Mouse (Mus musculus): ENCODE results near the gene Sap30. TPM values are rescaled to one million over a fixed set of nuclear protein-coding genes. Genes with fewer than 3 reads are reported as not detected.
A peak's percentile ranks its signal among the peaks of the same experiment; 100 is the strongest.
"Not testable (repeated sequence)": the region's sequence is repeated elsewhere in the genome, so short reads cannot be mapped to it uniquely, and the experiment has no call there.

The Sap30 gene
- polyA plus RNA-seq, 1 experiment from 2014 or later: 106 TPM

- H3K9me3 ChIP-seq (replicated peaks): no peaks in the 10 kb centered on the region
- H3K27ac ChIP-seq: peak overlapping the region; percentile 100
- 0% methylated on average over 53 of the region's 96 CpGs for WGBS
- H3K4me3 ChIP-seq: peak overlapping the region; percentile 89
- peak overlapping the region; percentile 69 for H3K4me2 ChIP-seq
- peak overlapping the region; percentile 99 for H3K9ac ChIP-seq
- peaks cover 14% of the 10 kb centered on the region for H3K36me3 ChIP-seq (ENCODE audit: poor library complexity, severe bottlenecking)
- no peaks in the 10 kb centered on the region for H3K27me3 ChIP-seq
- H3K4me1 ChIP-seq: peaks cover 19% of the 10 kb centered on the region; the same call in 1 of the 2 replicates
- ATAC-seq: peak; percentile 44
Observed at GRCm38 (mm10) chr8:57512141-57513056, 24.7 kb upstream of the Sap30 start.

- H3K36me3 ChIP-seq (ENCODE audit: poor library complexity, severe bottlenecking): peaks cover 14% of the 10 kb centered on the region
- H3K9me3 ChIP-seq (replicated peaks): no peaks in the 10 kb centered on the region
- peak within 1 kb of the TSS; percentile 89 for H3K4me3 ChIP-seq
- no peaks in the 10 kb centered on the region for H3K27me3 ChIP-seq
- peaks cover 19% of the 10 kb centered on the region; the same call in 1 of the 2 replicates for H3K4me1 ChIP-seq
- ATAC-seq: peak; percentile 100
- H3K27ac ChIP-seq: peak within 1 kb of the TSS; percentile 100
- peak within 1 kb of the TSS; percentile 86 for H3K4me2 ChIP-seq
- peak within 1 kb of the TSS; percentile 99 for H3K9ac ChIP-seq
- under 1% methylated on average over 63 of the region's 63 CpGs for WGBS
Observed at GRCm38 (mm10) chr8:57511316-57512118, 23.9 kb upstream of the Sap30 start, which contains the start of gene Hmgb2. Hmgb2 (plus strand) TSS chr8:57511907.

- peak overlapping the region; percentile 89 for H3K4me3 ChIP-seq
- peak overlapping the region; percentile 84 for H3K27ac ChIP-seq
- peak overlapping the region; percentile 85 for H3K9ac ChIP-seq
- H3K4me1 ChIP-seq: peaks cover 19% of the 10 kb centered on the region; the same call in 1 of the 2 replicates
- 1% methylated on average over 31 of the region's 31 CpGs for WGBS
- ATAC-seq: no peak
- H3K36me3 ChIP-seq (ENCODE audit: poor library complexity, severe bottlenecking): peaks cover 8% of the 10 kb centered on the region
- H3K4me2 ChIP-seq: peak overlapping the region; percentile 86
- no peaks in the 10 kb centered on the region for H3K9me3 ChIP-seq (replicated peaks)
- no peaks in the 10 kb centered on the region for H3K27me3 ChIP-seq
Observed at GRCm38 (mm10) chr8:57510791-57511315, 23.2 kb upstream of the Sap30 start.

- ATAC-seq: no peak
- Histone ChIP-seq H3K27me3 (no peaks in the 10 kb centered on the region), H3K9me3 (replicated peaks) (no peaks in the 10 kb centered on the region), H3K27ac (no peak overlapping the region), H3K36me3 (ENCODE audit: poor library complexity, severe bottlenecking) (0 out of 2 replicates have a peak, but pooled peaks cover 3% of the 10 kb centered on the region), H3K9ac (no peak overlapping the region), H3K4me3 (no peak overlapping the region), H3K4me1 (peaks cover 15% of the 10 kb centered on the region; the same call in 1 of the 2 replicates), H3K4me2 (no peak overlapping the region)
- WGBS: 87% methylated on average over 4 of the region's 4 CpGs
Observed at GRCm38 (mm10) chr8:57508657-57509056, 21.0 kb upstream of the Sap30 start.

- ATAC-seq: no peak
- 93% methylated on average over 4 of the region's 4 CpGs for WGBS
- Histone ChIP-seq H3K9me3 (replicated peaks) (no peaks in the 10 kb centered on the region), H3K36me3 (ENCODE audit: poor library complexity, severe bottlenecking) (no peaks in the 10 kb centered on the region), H3K4me3 (no peak overlapping the region), H3K27ac (no peak overlapping the region), H3K4me1 (peaks cover 12% of the 10 kb centered on the region; the same call in 1 of the 2 replicates), H3K4me2 (no peak overlapping the region), H3K9ac (no peak overlapping the region), H3K27me3 (no peaks in the 10 kb centered on the region)
Observed at GRCm38 (mm10) chr8:57507556-57508063, 19.9 kb upstream of the Sap30 start.

GRCm38 (mm10) chr8:57505500-57505899 lies 17.8 kb upstream of the Sap30 start:
- WGBS: 95% methylated on average over 1 of the region's 1 CpGs
- H3K9me3 ChIP-seq (replicated peaks); H3K4me2 ChIP-seq; H3K27me3 ChIP-seq; H3K4me1 ChIP-seq; ATAC-seq; H3K9ac ChIP-seq; H3K4me3 ChIP-seq; H3K27ac ChIP-seq; H3K36me3 ChIP-seq (ENCODE audit: poor library complexity, severe bottlenecking): not testable (repeated sequence)

GRCm38 (mm10) chr8:57503641-57504040 lies 16.0 kb upstream of the Sap30 start:
- Histone ChIP-seq H3K36me3 (ENCODE audit: poor library complexity, severe bottlenecking) (no peaks in the 10 kb centered on the region), H3K9me3 (replicated peaks) (no peaks in the 10 kb centered on the region), H3K4me2 (no peak overlapping the region), H3K27me3 (no peaks in the 10 kb centered on the region), H3K4me1 (peaks cover 14% of the 10 kb centered on the region), H3K27ac (no peak overlapping the region), H3K4me3 (no peak overlapping the region), H3K9ac (no peak overlapping the region)
- peak; percentile 40; the same call in 1 of the 2 replicates for ATAC-seq
- 49% methylated on average over 5 of the region's 5 CpGs for WGBS

- H3K9ac ChIP-seq: peak overlapping the region; percentile 17; the same call in 1 of the 2 replicates
- 21% methylated on average over 17 of the region's 17 CpGs for WGBS
- H3K4me2 ChIP-seq: peak overlapping the region; percentile 50
- H3K27me3 ChIP-seq: no peaks in the 10 kb centered on the region
- no peaks in the 10 kb centered on the region for H3K9me3 ChIP-seq (replicated peaks)
- peaks cover 20% of the 10 kb centered on the region for H3K4me1 ChIP-seq
- ATAC-seq: peak; percentile 77
- H3K4me3 ChIP-seq: peak overlapping the region; percentile 25
- H3K27ac ChIP-seq: peak overlapping the region; percentile 62
- H3K36me3 ChIP-seq (ENCODE audit: poor library complexity, severe bottlenecking): no peaks in the 10 kb centered on the region
Observed at GRCm38 (mm10) chr8:57498847-57499511, 11.3 kb upstream of the Sap30 start.

- H3K27me3 ChIP-seq: no peaks in the 10 kb centered on the region
- no peaks in the 10 kb centered on the region for H3K36me3 ChIP-seq (ENCODE audit: poor library complexity, severe bottlenecking)
- H3K4me3 ChIP-seq: peak overlapping the region; percentile 25
- peak overlapping the region; percentile 50 for H3K4me2 ChIP-seq
- peak overlapping the region; percentile 62 for H3K27ac ChIP-seq
- H3K9me3 ChIP-seq (replicated peaks): no peaks in the 10 kb centered on the region
- peak; percentile 77 for ATAC-seq
- 0 out of 2 replicates have a peak overlapping the region, but pooled peaks have one; percentile 17 for H3K9ac ChIP-seq
- H3K4me1 ChIP-seq: peaks cover 20% of the 10 kb centered on the region
- 24% methylated on average over 8 of the region's 8 CpGs for WGBS
Observed at GRCm38 (mm10) chr8:57498494-57498846, 10.8 kb upstream of the Sap30 start.

GRCm38 (mm10) chr8:57491873-57492272 lies 4.2 kb upstream of the Sap30 start:
- Histone ChIP-seq H3K9ac (no peak overlapping the region), H3K27ac (no peak overlapping the region), H3K4me1 (peaks cover 6% of the 10 kb centered on the region), H3K4me2 (no peak overlapping the region), H3K36me3 (ENCODE audit: poor library complexity, severe bottlenecking) (no peaks in the 10 kb centered on the region), H3K4me3 (no peak overlapping the region), H3K27me3 (no peaks in the 10 kb centered on the region), H3K9me3 (replicated peaks) (no peaks in the 10 kb centered on the region)
- 94% methylated on average over 4 of the region's 4 CpGs for WGBS
- no peak for ATAC-seq

GRCm38 (mm10) chr8:57489896-57490295 lies 2.2 kb upstream of the Sap30 start:
- Histone ChIP-seq H3K27me3 (no peaks in the 10 kb centered on the region), H3K4me1 (peaks cover 15% of the 10 kb centered on the region), H3K9ac (no peak overlapping the region), H3K4me2 (no peak overlapping the region), H3K4me3 (no peak overlapping the region), H3K27ac (no peak overlapping the region), H3K9me3 (replicated peaks) (no peaks in the 10 kb centered on the region), H3K36me3 (ENCODE audit: poor library complexity, severe bottlenecking) (no peaks in the 10 kb centered on the region)
- ATAC-seq: no peak
